Mouse (Mus musculus) hindbrain, embryonic 13.5 days (tissue): ENCODE data around the gene Nudt21. TPM values are rescaled to one million over a fixed set of nuclear protein-coding genes. Genes with fewer than 3 reads are reported as not detected.

Source experiments
- ATAC-seq: fragments of 200-750 bp; cut with Nextera tagmentation; 2 replicates; pipeline ENCODE4 v1.8.0; 2017; ENCODE audit warnings: moderate TSS enrichment; ENCODE audit not compliant: low FRiP score
- H3K27ac ChIP-seq: fragments of 300-500 bp; sonication (generic); 2 replicates; pipeline ENCODE4 v1.5.1; 2015; ENCODE audit warnings: inconsistent platforms, mild to moderate bottlenecking, moderate library complexity
- H3K27me3 ChIP-seq: fragments of 300-500 bp; sonication (generic); 2 replicates; pipeline ENCODE4 v1.6.1; 2015; ENCODE audit warnings: mild to moderate bottlenecking, inconsistent platforms
- H3K36me3 ChIP-seq: fragments of 300-500 bp; sonication (generic); 2 replicates; pipeline ENCODE4 v1.6.1; 2015; ENCODE audit warnings: mild to moderate bottlenecking, inconsistent platforms
- H3K4me1 ChIP-seq: fragments of 300-500 bp; sonication (generic); replicated peaks from 2 replicates; pipeline ENCODE4 v1.6.1; 2015; ENCODE audit warnings: inconsistent platforms
- H3K4me2 ChIP-seq: fragments of 300-500 bp; sonication (generic); 2 replicates; pipeline ENCODE4 v1.6.1; 2015; ENCODE audit warnings: inconsistent platforms, mild to moderate bottlenecking, moderate library complexity
- H3K4me3 ChIP-seq: fragments of 300-500 bp; sonication (generic); 2 replicates; pipeline ENCODE4 v1.5.1; 2015; ENCODE audit warnings: mild to moderate bottlenecking, inconsistent platforms
- H3K9ac ChIP-seq: fragments of 300-500 bp; sonication (generic); 2 replicates; pipeline ENCODE4 v1.6.1; 2015; ENCODE audit warnings: mild to moderate bottlenecking, inconsistent platforms
- H3K9me3 ChIP-seq: fragments of 300-500 bp; sonication (generic); 2 replicates; pipeline ENCODE4 v1.6.1; 2016; ENCODE audit warnings: inconsistent platforms
- WGBS: fragments of 180-500 bp; shearing (Covaris S2); methylation state at CpG from one replicate; pipeline ENCODE4 v1.1.7; 2015; 5-methylcytosine and 5-hydroxymethylcytosine counted together
- polyA plus RNA-seq: library from polyadenylated mRNA; unstranded; fragments of >200 nt; fragmentation: Nextera tagmentation; extraction: Ambion mirVana; gene quantifications from 2 replicates; pipeline ENCODE4 v1.2.1, GENCODE M21; 2015

The Nudt21 gene
- polyA plus RNA-seq, 1 experiment from 2014 or later: 112 TPM

GRCm38 (mm10) chr8:93983827-93984226, 53.0 kb downstream of the Nudt21 start:
- Histone ChIP-seq H3K9ac (no peak overlapping the region), H3K9me3 (no peaks in the 10 kb centered on the region), H3K4me1 (no peaks in the 10 kb centered on the region), H3K4me3 (no peak overlapping the region), H3K27me3 (no peaks in the 10 kb centered on the region), H3K4me2 (no peak overlapping the region), H3K27ac (no peak overlapping the region), H3K36me3 (peaks cover 85% of the 10 kb centered on the region)
- ATAC-seq: no peak
- 75% methylated on average over 3 of the region's 3 CpGs for WGBS

GRCm38 (mm10) chr8:93981679-93982215, 55.1 kb downstream of the Nudt21 start:
- 94% methylated on average over 5 of the region's 5 CpGs for WGBS
- no peaks in the 10 kb centered on the region for H3K27me3 ChIP-seq
- peaks cover 91% of the 10 kb centered on the region for H3K36me3 ChIP-seq
- no peaks in the 10 kb centered on the region for H3K4me1 ChIP-seq
- H3K4me3 ChIP-seq: no peak overlapping the region
- H3K9ac ChIP-seq: no peak overlapping the region
- no peak overlapping the region for H3K27ac ChIP-seq
- H3K4me2 ChIP-seq: no peak overlapping the region
- no peaks in the 10 kb centered on the region for H3K9me3 ChIP-seq
- ATAC-seq: no peak

- H3K27me3 ChIP-seq: no peaks in the 10 kb centered on the region
- ATAC-seq: no peak
- no peaks in the 10 kb centered on the region for H3K4me1 ChIP-seq
- no peak overlapping the region for H3K4me3 ChIP-seq
- H3K9me3 ChIP-seq: no peaks in the 10 kb centered on the region
- 92% methylated on average over 4 of the region's 4 CpGs for whole genome bisulfite sequencing
- H3K36me3 ChIP-seq: peaks cover 93% of the 10 kb centered on the region
- no peak overlapping the region for H3K4me2 ChIP-seq
- no peak overlapping the region for H3K27ac ChIP-seq
- no peak overlapping the region for H3K9ac ChIP-seq
Observed at GRCm38 (mm10) chr8:93980141-93980540, 56.7 kb downstream of the Nudt21 start.

GRCm38 (mm10) chr8:93976446-93977211, 60.2 kb downstream of the Nudt21 start:
- no peak for ATAC-seq
- no peak overlapping the region for H3K27ac ChIP-seq
- peaks cover 93% of the 10 kb centered on the region for H3K36me3 ChIP-seq
- H3K4me2 ChIP-seq: no peak overlapping the region
- no peaks in the 10 kb centered on the region for H3K4me1 ChIP-seq
- no peaks in the 10 kb centered on the region for H3K27me3 ChIP-seq
- WGBS: 93% methylated on average over 6 of the region's 6 CpGs
- H3K9ac ChIP-seq: no peak overlapping the region
- H3K9me3 ChIP-seq: no peaks in the 10 kb centered on the region
- no peak overlapping the region for H3K4me3 ChIP-seq

- Histone ChIP-seq H3K4me1 (no peaks in the 10 kb centered on the region), H3K9ac (no peak overlapping the region), H3K27me3 (no peaks in the 10 kb centered on the region), H3K27ac (no peak overlapping the region), H3K9me3 (no peaks in the 10 kb centered on the region), H3K36me3 (peaks cover 92% of the 10 kb centered on the region), H3K4me3 (no peak overlapping the region), H3K4me2 (no peak overlapping the region)
- ATAC-seq: no peak
- WGBS: 96% methylated on average over 2 of the region's 2 CpGs
Observed at GRCm38 (mm10) chr8:93975358-93975757, 61.5 kb downstream of the Nudt21 start.

GRCm38 (mm10) chr8:93974602-93975186, 62.1 kb downstream of the Nudt21 start:
- Histone ChIP-seq H3K4me3 (no peak overlapping the region), H3K36me3 (peaks cover 92% of the 10 kb centered on the region), H3K27me3 (no peaks in the 10 kb centered on the region), H3K4me2 (no peak overlapping the region), H3K9me3 (no peaks in the 10 kb centered on the region), H3K9ac (no peak overlapping the region), H3K4me1 (no peaks in the 10 kb centered on the region), H3K27ac (no peak overlapping the region)
- 88% methylated on average over 11 of the region's 11 CpGs for WGBS
- ATAC-seq: no peak

GRCm38 (mm10) chr8:93973831-93974375, 62.9 kb downstream of the Nudt21 start:
- Histone ChIP-seq H3K4me2 (no peak overlapping the region), H3K4me3 (no peak overlapping the region), H3K4me1 (no peaks in the 10 kb centered on the region), H3K9ac (no peak overlapping the region), H3K9me3 (no peaks in the 10 kb centered on the region), H3K27ac (no peak overlapping the region), H3K27me3 (no peaks in the 10 kb centered on the region), H3K36me3 (peaks cover 88% of the 10 kb centered on the region)
- 94% methylated on average over 13 of the region's 13 CpGs for WGBS
- ATAC-seq: no peak

- WGBS: 83% methylated on average over 14 of the region's 14 CpGs
- H3K9me3 ChIP-seq: no peaks in the 10 kb centered on the region
- no peak overlapping the region for H3K4me2 ChIP-seq
- H3K4me1 ChIP-seq: no peaks in the 10 kb centered on the region
- peaks cover 86% of the 10 kb centered on the region for H3K36me3 ChIP-seq
- no peaks in the 10 kb centered on the region for H3K27me3 ChIP-seq
- H3K9ac ChIP-seq: no peak overlapping the region
- H3K4me3 ChIP-seq: no peak overlapping the region
- H3K27ac ChIP-seq: no peak overlapping the region
- ATAC-seq: no peak
Observed at GRCm38 (mm10) chr8:93972971-93973734, 63.7 kb downstream of the Nudt21 start.

GRCm38 (mm10) chr8:93972211-93972610, 64.6 kb downstream of the Nudt21 start:
- ATAC-seq: no peak
- Histone ChIP-seq H3K4me2 (no peak overlapping the region), H3K27me3 (no peaks in the 10 kb centered on the region), H3K4me1 (no peaks in the 10 kb centered on the region), H3K4me3 (no peak overlapping the region), H3K27ac (no peak overlapping the region; the same call in 1 of the 2 replicates), H3K9ac (no peak overlapping the region), H3K36me3 (peaks cover 85% of the 10 kb centered on the region), H3K9me3 (no peaks in the 10 kb centered on the region)
- WGBS: 87% methylated on average over 5 of the region's 5 CpGs

GRCm38 (mm10) chr8:93971451-93971850, 65.4 kb downstream of the Nudt21 start:
- Histone ChIP-seq H3K4me2 (no peak overlapping the region), H3K27ac (no peak overlapping the region), H3K27me3 (no peaks in the 10 kb centered on the region), H3K36me3 (peaks cover 86% of the 10 kb centered on the region), H3K4me3 (no peak overlapping the region), H3K4me1 (no peaks in the 10 kb centered on the region), H3K9ac (no peak overlapping the region), H3K9me3 (no peaks in the 10 kb centered on the region)
- 94% methylated on average over 10 of the region's 10 CpGs for WGBS
- ATAC-seq: no peak

- H3K36me3 ChIP-seq: peaks cover 86% of the 10 kb centered on the region
- no peak overlapping the region for H3K4me3 ChIP-seq
- no peak for ATAC-seq
- H3K9ac ChIP-seq: no peak overlapping the region
- no peaks in the 10 kb centered on the region for H3K9me3 ChIP-seq
- no peaks in the 10 kb centered on the region for H3K4me1 ChIP-seq
- no peak overlapping the region for H3K4me2 ChIP-seq
- no peaks in the 10 kb centered on the region for H3K27me3 ChIP-seq
- 76% methylated on average over 7 of the region's 7 CpGs for WGBS
- peak overlapping the region; percentile 44; the same call in 1 of the 2 replicates for H3K27ac ChIP-seq
Observed at GRCm38 (mm10) chr8:93969626-93970340, 67.0 kb downstream of the Nudt21 start.
